Mouse (Mus musculus) MEL (cell line): ENCODE results near the gene Top2a. TPM values are rescaled to one million over a fixed set of nuclear protein-coding genes. Genes with fewer than 3 reads are reported as not detected.

Experiments used
- DNase-seq: peaks from one replicate; pipeline ENCODE4 v3.0.0; 2011; ENCODE audit warnings: low read depth, low spot score
- H3K27ac ChIP-seq: 2 replicates; pipeline ENCODE4 v1.5.1; 2012; ENCODE audit warnings: low read depth, mild to moderate bottlenecking, control low read depth, low read length, moderate library complexity; ENCODE audit not compliant: control insufficient read depth
- H3K27me3 ChIP-seq, 2 experiments: fragments of 150-350 bp in 1 of 2; sonication (generic) in 1 of 2; 2 replicates each; pipeline ENCODE4 v1.6.1; 2012; ENCODE audit warnings: low read length in 2 of 2, mild to moderate bottlenecking in 2 of 2, improper control_type of control experiment in 1 of 2, moderate library complexity in 1 of 2; ENCODE audit not compliant: insufficient read depth in 2 of 2, control insufficient read depth in 1 of 2
- H3K36me3 ChIP-seq, 2 experiments: 2 replicates each; pipeline ENCODE4 v1.6.1; 2012 to 2014; ENCODE audit warnings: low read length in 2 of 2, improper control_type of control experiment in 1 of 2, inconsistent platforms in 1 of 2, mild to moderate bottlenecking in 1 of 2; ENCODE audit not compliant: insufficient read depth in 2 of 2, control insufficient read depth in 1 of 2
- H3K4me1 ChIP-seq, 2 experiments: fragments of 150-350 bp in 1 of 2; sonication (generic) in 1 of 2; 2 replicates each; pipeline ENCODE4 v1.6.1; 2012; ENCODE audit warnings: low read length in 2 of 2, improper control_type of control experiment in 1 of 2, mild to moderate bottlenecking in 1 of 2; ENCODE audit not compliant: insufficient read depth in 2 of 2, control insufficient read depth in 1 of 2
- H3K4me3 ChIP-seq, 2 experiments: fragments of 150-350 bp in 1 of 2; sonication (generic) in 1 of 2; 2 replicates each; pipeline ENCODE4 v1.5.1; 2012; ENCODE audit warnings: low read depth in 2 of 2, low read length in 2 of 2, mild to moderate bottlenecking in 2 of 2, moderate library complexity in 2 of 2, control low read depth in 1 of 2, improper control_type of control experiment in 1 of 2; ENCODE audit not compliant: control insufficient read depth in 1 of 2, insufficient read depth in 1 of 2
- H3K79me2 ChIP-seq: 2 replicates; pipeline ENCODE4 v1.6.1; 2012; ENCODE audit warnings: mild to moderate bottlenecking, low read length, moderate library complexity; ENCODE audit not compliant: control insufficient read depth, poor library complexity, insufficient read depth
- H3K9ac ChIP-seq: 2 replicates; pipeline ENCODE4 v1.6.1; 2012; ENCODE audit warnings: low read depth, mild to moderate bottlenecking, control low read depth, low read length, moderate library complexity; ENCODE audit not compliant: control insufficient read depth, poor library complexity, severe bottlenecking
- H3K9me3 ChIP-seq: fragments of 150-350 bp; sonication (generic); replicated peaks from 2 replicates; pipeline ENCODE4 v1.6.1; 2012; ENCODE audit warnings: mild to moderate bottlenecking, low read length, improper control_type of control experiment, moderate library complexity; ENCODE audit not compliant: insufficient read depth
- CTCF ChIP-seq, 3 experiments: IDR thresholded peaks in 2 of 3; conservative IDR thresholded peaks in 1 of 3; 2 replicates each; pipeline ENCODE4 v1.5.1; 2011 to 2012; ENCODE audit warnings: low read length in 3 of 3, low read depth in 2 of 3, mild to moderate bottlenecking in 2 of 3, improper control_type of control experiment in 1 of 3, inconsistent platforms in 1 of 3, mixed read lengths in 1 of 3, moderate library complexity in 1 of 3; ENCODE audit not compliant: control insufficient read depth in 1 of 3, insufficient read depth in 1 of 3, poor library complexity in 1 of 3, severe bottlenecking in 1 of 3
- ELF1 ChIP-seq: IDR thresholded peaks from 2 replicates; pipeline ENCODE4 v1.6.1; 2014; ENCODE audit warnings: low read depth, mild to moderate bottlenecking, inconsistent platforms, low read length, improper control_type of control experiment, moderate library complexity
- EP300 ChIP-seq, 2 experiments: IDR thresholded peaks; 2 replicates each; pipeline ENCODE4 v1.6.1; 2011; ENCODE audit warnings: improper control_type of control experiment in 2 of 2, low read length in 2 of 2, low read depth in 1 of 2, mild to moderate bottlenecking in 1 of 2
- GABPA ChIP-seq: IDR thresholded peaks from 2 replicates; pipeline ENCODE4 v1.6.1; 2012; ENCODE audit warnings: low read depth, mild to moderate bottlenecking, inconsistent platforms, low read length, improper control_type of control experiment, moderate library complexity
- HCFC1 ChIP-seq: IDR thresholded peaks from 2 replicates; pipeline ENCODE4 v1.6.1; 2012; ENCODE audit warnings: low read depth, mild to moderate bottlenecking, inconsistent platforms, low read length, improper control_type of control experiment, moderate library complexity
- JUND ChIP-seq: IDR thresholded peaks from 2 replicates; pipeline ENCODE4 v1.6.1; 2011; ENCODE audit warnings: low read depth, mild to moderate bottlenecking, improper control_type of control experiment, low read length
- MAFK ChIP-seq: IDR thresholded peaks from 2 replicates; pipeline ENCODE4 v1.6.1; 2011; ENCODE audit warnings: low read depth, mild to moderate bottlenecking, low read length, improper control_type of control experiment, borderline replicate concordance
- MAX ChIP-seq: IDR thresholded peaks from 2 replicates; pipeline ENCODE4 v1.6.1; 2011; ENCODE audit warnings: low read length, improper control_type of control experiment
- MAZ ChIP-seq: IDR thresholded peaks from 2 replicates; pipeline ENCODE4 v1.6.1; 2012; ENCODE audit warnings: low read depth, mild to moderate bottlenecking, inconsistent platforms, low read length, improper control_type of control experiment
- MEF2A ChIP-seq: IDR thresholded peaks from 2 replicates; pipeline ENCODE4 v1.6.1; 2014; ENCODE audit warnings: low read depth, mild to moderate bottlenecking, inconsistent platforms, low read length, improper control_type of control experiment; ENCODE audit not compliant: poor library complexity, insufficient replicate concordance, severe bottlenecking; ENCODE audit errors: extremely low read depth
- MXI1 ChIP-seq: IDR thresholded peaks from 2 replicates; pipeline ENCODE4 v1.6.1; 2011; ENCODE audit warnings: mild to moderate bottlenecking, low read depth, low read length, improper control_type of control experiment
- NRF1 ChIP-seq: IDR thresholded peaks from 2 replicates; pipeline ENCODE4 v1.6.1; 2014; ENCODE audit warnings: low read depth, mild to moderate bottlenecking, inconsistent platforms, low read length, improper control_type of control experiment, moderate library complexity; ENCODE audit not compliant: poor library complexity, insufficient read depth, severe bottlenecking
- POLR2AphosphoS2 ChIP-seq: IDR thresholded peaks from 2 replicates; pipeline ENCODE4 v1.6.1; 2011; ENCODE audit warnings: low read length, improper control_type of control experiment
- POLR2AphosphoS5 ChIP-seq: IDR thresholded peaks from 2 replicates; pipeline ENCODE4 v1.6.1; 2012; ENCODE audit warnings: low read depth, borderline replicate concordance, mild to moderate bottlenecking, inconsistent platforms, low read length, moderate library complexity, mixed read lengths
- RCOR1 ChIP-seq: IDR thresholded peaks from 2 replicates; pipeline ENCODE4 v1.6.1; 2012; ENCODE audit warnings: low read depth, mild to moderate bottlenecking, inconsistent platforms, low read length, improper control_type of control experiment
- TCF12 ChIP-seq: IDR thresholded peaks from 2 replicates; pipeline ENCODE4 v1.6.1; 2014; ENCODE audit warnings: low read depth, mild to moderate bottlenecking, inconsistent platforms, low read length, improper control_type of control experiment, moderate library complexity
- USF1 ChIP-seq: IDR thresholded peaks from 2 replicates; pipeline ENCODE4 v1.6.1; 2014; ENCODE audit warnings: low read depth, mild to moderate bottlenecking, inconsistent platforms, low read length, improper control_type of control experiment, moderate library complexity
- USF2 ChIP-seq, 2 experiments: IDR thresholded peaks; 2 replicates each; pipeline ENCODE4 v1.6.1; 2011 to 2012; ENCODE audit warnings: improper control_type of control experiment in 2 of 2, low read length in 2 of 2, borderline replicate concordance in 1 of 2, inconsistent platforms in 1 of 2, low read depth in 1 of 2, mild to moderate bottlenecking in 1 of 2; ENCODE audit not compliant: insufficient read depth in 1 of 2
- ZC3H11A ChIP-seq: IDR thresholded peaks from 2 replicates; pipeline ENCODE4 v1.6.1; 2012; ENCODE audit warnings: low read depth, mild to moderate bottlenecking, inconsistent platforms, low read length, improper control_type of control experiment
- ZKSCAN1 ChIP-seq: IDR thresholded peaks from 2 replicates; pipeline ENCODE4 v1.6.1; 2012; ENCODE audit warnings: low read depth, mild to moderate bottlenecking, inconsistent platforms, low read length, improper control_type of control experiment, moderate library complexity
- ZNF384 ChIP-seq: IDR thresholded peaks from 2 replicates; pipeline ENCODE4 v1.6.1; 2012; ENCODE audit warnings: low read depth, mild to moderate bottlenecking, inconsistent platforms, low read length, improper control_type of control experiment
- polyA plus RNA-seq, 2 experiments: library from polyadenylated mRNA; stranded (reverse) in 1 of 2; unstranded in 1 of 2; fragments of >175 nt in 1 of 2; fragments of >200 nt in 1 of 2; gene quantifications; 2 replicates each; pipeline versions ENCODE4 v1.2.1 to v1.2.4; 2012; ENCODE audit warnings: low replicate concordance in 2 of 2, low read depth in 1 of 2; ENCODE audit not compliant: insufficient read length in 2 of 2, insufficient read depth in 1 of 2, missing spikeins in 1 of 2
- total RNA-seq: library from RNA; depleted of rRNA; stranded (reverse); fragments of 300-350 nt; gene quantifications from 2 replicates; pipeline ENCODE4 v1.2.3, GENCODE M21; 2012

The Top2a gene
- total and polyA plus RNA-seq, 3 experiments = 395 to 643 (median 443) TPM

GRCm38 (mm10) chr11:98953835-98954320 is 70.1 kb downstream of the Top2a start:
- Histone ChIP-seq H3K36me3 (peaks cover 0 to 38% of the 10 kb centered on the region in 2 experiments; a peak in 2 of 4 replicates), H3K27me3 (no peaks in the 10 kb centered on the region)

GRCm38 (mm10) chr11:98953361-98953760 is 70.6 kb downstream of the Top2a start:
- 0 out of 2 replicates have a peak, but pooled peaks cover 2% of the 10 kb centered on the region for H3K79me2 ChIP-seq
- no peak for DNase-seq
- peaks cover 26 to 43% of the 10 kb centered on the region in 2 experiments for H3K4me1 ChIP-seq
- H3K9me3 ChIP-seq = no peaks in the 10 kb centered on the region
- peaks cover 0 to 42% of the 10 kb centered on the region in 2 experiments; a peak in 2 of 4 replicates for H3K36me3 ChIP-seq
- TF ChIP-seq CTCF (IDR thresholded peaks at IDR 0.05 in 2 of 3, conservative IDR thresholded peaks at IDR 0.05 in 1 of 3; ENCODE audit: control insufficient read depth in 1 of 3, insufficient read depth in 1 of 3, low read depth in 2 of 3, low read length in 3 of 3, poor library complexity in 1 of 3, severe bottlenecking in 1 of 3) (no peak), MAZ (no peak), POLR2AphosphoS2 (no peak), EP300 (IDR thresholded peaks at IDR 0.05; ENCODE audit: low read depth in 1 of 2, low read length in 2 of 2) (no peak), HCFC1 (no peak), RCOR1 (no peak), GABPA (no peak), ZNF384 (no peak), MAFK (no peak), ZKSCAN1 (no peak), MAX (no peak), ZC3H11A (no peak), JUND (no peak), USF1 (no peak), USF2 (IDR thresholded peaks at IDR 0.05; ENCODE audit: borderline replicate concordance in 1 of 2, insufficient read depth in 1 of 2, low read depth in 1 of 2, low read length in 2 of 2) (no peak), POLR2AphosphoS5 (no peak), TCF12 (no peak), NRF1 (no peak)
- H3K27me3 ChIP-seq = no peaks in the 10 kb centered on the region
- H3K4me3 ChIP-seq = no peak overlapping the region
- no peak overlapping the region for H3K9ac ChIP-seq
- H3K27ac ChIP-seq = no peak overlapping the region

More at GRCm38 (mm10) chr11:98953835-98954320, 70.1 kb downstream of the Top2a start:
- Histone ChIP-seq H3K27ac (no peak overlapping the region), H3K9me3 (no peaks in the 10 kb centered on the region), H3K79me2 (0 out of 2 replicates have a peak, but pooled peaks cover 2% of the 10 kb centered on the region), H3K9ac (no peak overlapping the region), H3K4me3 (no peak overlapping the region), H3K4me1 (peaks cover 22 to 42% of the 10 kb centered on the region in 2 experiments)
- TF ChIP-seq MXI1 = 0 out of 2 replicates have a peak, but pooled peaks have one; percentile 11
- no peak for TF ChIP-seq MEF2A
- no peak for TF ChIP-seq ELF1
- no peak for DNase-seq
